Mouse (Mus musculus): ENCODE results near the gene Pparg.

Pparg gene

DNA sequence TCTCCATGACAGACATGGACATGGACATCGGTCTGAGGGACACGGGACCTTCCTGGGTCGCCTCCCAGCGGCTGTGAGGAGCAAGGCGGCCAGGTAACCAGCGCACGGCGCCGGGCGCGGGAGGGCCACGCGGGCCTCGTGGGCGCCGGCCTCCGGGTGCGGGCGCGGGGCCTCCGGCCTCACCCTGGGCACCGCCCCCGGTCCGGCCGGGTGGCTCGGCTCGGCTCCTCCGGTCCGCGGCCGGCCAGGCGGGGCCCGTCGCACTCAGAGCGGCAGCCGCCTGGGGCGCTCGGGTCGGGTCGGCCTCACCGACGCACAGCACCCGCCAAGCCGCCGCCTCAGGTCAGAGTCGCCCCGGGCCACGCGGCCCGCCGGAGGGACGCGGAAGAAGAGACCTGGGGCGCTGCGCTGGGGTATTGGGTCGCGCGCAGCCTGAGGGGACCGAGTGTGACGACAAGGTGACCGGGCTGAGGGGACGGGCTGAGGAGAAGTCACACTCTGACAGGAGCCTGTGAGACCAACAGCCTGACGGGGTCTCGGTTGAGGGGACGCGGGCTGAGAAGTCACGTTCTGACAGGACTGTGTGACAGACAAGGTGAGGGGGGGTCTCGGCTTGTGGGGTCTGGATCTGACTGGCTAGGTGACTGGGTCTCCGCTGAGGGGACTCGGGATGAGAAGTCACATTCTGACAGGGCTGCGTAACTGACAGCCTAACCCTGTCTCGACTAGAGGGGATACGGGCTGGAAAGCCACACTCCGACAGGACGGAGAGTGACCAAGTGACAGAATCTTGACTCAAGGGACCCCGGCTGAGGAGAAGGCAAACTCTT, at the start of gene Pparg:
Gene Pparg (plus strand): TSS at position 176 of the 830 bp plus-strand sequence.
- H3K36me3 ChIP-seq (ENCODE audit: control insufficient read depth, insufficient read depth, low read length, poor library complexity, severe bottlenecking), result no peaks in the 10 kb centered on the region
- H3K27me3 ChIP-seq (ENCODE audit: control insufficient read depth, insufficient read depth, low read length, poor library complexity, severe bottlenecking), result 0 out of 2 replicates have a peak, but pooled peaks cover 2% of the 10 kb centered on the region
- DNase-seq (ENCODE audit: low read depth, low spot score), result no peak

GRCm38 (mm10) chr6:115312780-115313179, 48.0 kb upstream of the Pparg start:
- H3K36me3 ChIP-seq (ENCODE audit: control insufficient read depth, insufficient read depth, low read length, poor library complexity, severe bottlenecking), result no peaks in the 10 kb centered on the region
- DNase-seq (ENCODE audit: low read depth, low spot score), result no peak
- H3K27me3 ChIP-seq (ENCODE audit: control insufficient read depth, insufficient read depth, low read length, poor library complexity, severe bottlenecking), result no peaks in the 10 kb centered on the region

DNA sequence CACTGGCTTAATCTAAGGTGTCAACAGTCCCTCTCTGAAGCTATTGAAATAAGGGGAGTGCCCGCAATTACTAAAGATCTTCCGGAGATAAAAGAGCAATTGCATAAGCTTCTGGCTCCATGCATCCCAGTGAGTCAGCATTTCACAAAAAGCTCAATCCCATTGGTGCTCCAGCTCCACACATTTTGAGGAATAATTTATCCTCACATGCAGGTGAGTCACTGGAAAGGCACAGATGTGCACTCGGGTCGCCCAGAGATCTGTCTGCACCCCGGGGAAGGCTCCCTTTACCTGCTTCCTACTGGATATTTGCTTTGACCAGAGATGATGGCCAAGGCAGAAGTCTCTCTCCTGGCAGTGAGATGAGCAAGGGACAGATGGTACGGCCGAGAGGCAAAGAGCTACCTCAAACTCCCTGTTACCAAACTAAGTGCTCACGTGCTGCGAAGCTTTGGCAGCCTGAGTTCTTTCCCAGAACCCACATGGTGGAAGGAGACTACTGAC, 47.5 kb upstream of the Pparg start:
- H3K27me3 ChIP-seq (ENCODE audit: control insufficient read depth, insufficient read depth, low read length, poor library complexity, severe bottlenecking), result no peaks in the 10 kb centered on the region
- no peak for DNase-seq (ENCODE audit: low read depth, low spot score)
- no peaks in the 10 kb centered on the region for H3K36me3 ChIP-seq (ENCODE audit: control insufficient read depth, insufficient read depth, low read length, poor library complexity, severe bottlenecking)

- no peak for DNase-seq (ENCODE audit: low read depth, low spot score)
- Histone ChIP-seq H3K27me3 (ENCODE audit: control insufficient read depth, insufficient read depth, low read length, poor library complexity, severe bottlenecking) (no peaks in the 10 kb centered on the region), H3K36me3 (ENCODE audit: control insufficient read depth, insufficient read depth, low read length, poor library complexity, severe bottlenecking) (no peaks in the 10 kb centered on the region)
Measured at GRCm38 (mm10) chr6:115313910-115314309, 46.8 kb upstream of the Pparg start.

DNA sequence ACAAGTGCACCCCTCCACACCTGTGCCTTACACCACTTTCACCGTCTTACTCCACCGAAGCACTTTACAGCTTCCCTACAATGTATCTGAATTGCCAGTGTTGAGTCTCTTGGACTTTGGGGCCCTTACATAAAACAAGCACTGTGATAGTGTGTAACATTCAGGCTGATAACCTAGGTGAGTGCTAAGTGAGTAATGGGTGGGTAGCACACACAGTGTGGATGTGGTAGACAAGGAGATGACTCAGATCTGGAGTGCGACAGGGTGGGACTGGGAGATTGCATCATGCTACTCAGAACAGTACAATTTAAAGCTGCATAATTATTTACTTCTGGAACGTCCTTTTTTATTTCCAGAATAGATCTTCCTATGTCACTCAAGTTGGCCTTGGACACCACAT, 45.0 kb upstream of the Pparg start:
- no peak for DNase-seq (ENCODE audit: low read depth, low spot score)
- Histone ChIP-seq H3K36me3 (ENCODE audit: control insufficient read depth, insufficient read depth, low read length, poor library complexity, severe bottlenecking) (no peaks in the 10 kb centered on the region), H3K27me3 (ENCODE audit: control insufficient read depth, insufficient read depth, low read length, poor library complexity, severe bottlenecking) (no peaks in the 10 kb centered on the region)

DNA sequence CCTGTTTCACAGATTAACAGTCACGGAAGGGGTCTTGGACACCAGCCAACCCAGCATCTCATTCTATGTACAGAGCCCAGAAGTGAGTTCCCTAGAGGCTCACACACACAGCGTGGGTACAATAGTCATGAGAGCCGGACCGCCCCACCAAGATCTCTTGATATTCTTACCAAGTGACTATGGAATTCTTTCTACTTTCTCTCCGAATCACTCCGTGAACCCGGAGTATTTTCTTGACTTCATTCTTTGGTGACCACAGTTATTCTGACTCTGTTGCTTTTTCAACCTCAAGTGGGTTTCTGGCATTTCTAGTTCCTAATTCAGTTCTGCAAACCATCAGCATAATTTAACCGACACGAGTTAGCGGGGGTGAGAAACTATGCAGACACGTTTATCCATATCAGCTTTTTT, 43.9 kb upstream of the Pparg start:
- Histone ChIP-seq H3K27me3 (ENCODE audit: control insufficient read depth, insufficient read depth, low read length, poor library complexity, severe bottlenecking) (no peaks in the 10 kb centered on the region), H3K36me3 (ENCODE audit: control insufficient read depth, insufficient read depth, low read length, poor library complexity, severe bottlenecking) (no peaks in the 10 kb centered on the region)
- no peak for DNase-seq (ENCODE audit: low read depth, low spot score)

DNA sequence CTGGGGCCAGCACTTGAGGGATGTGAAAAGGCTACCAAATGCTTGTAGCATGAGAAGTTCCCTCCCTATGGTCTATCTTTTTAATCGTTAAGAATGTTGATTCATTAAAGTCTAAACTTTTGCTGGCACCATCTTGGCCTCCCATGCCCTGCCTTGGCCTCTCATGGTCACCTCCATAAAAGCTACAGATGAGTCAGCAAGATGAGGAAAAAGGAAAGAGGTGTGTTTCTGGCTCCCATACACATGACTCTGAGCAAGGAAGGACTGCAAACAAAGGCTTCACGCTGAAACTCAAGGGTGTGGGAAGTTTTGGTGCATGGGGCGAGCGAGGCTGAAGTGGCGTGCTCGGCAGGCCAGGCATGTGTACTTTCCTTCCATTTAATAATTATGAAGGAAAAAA, 41.9 kb upstream of the Pparg start:
- DNase-seq (ENCODE audit: low read depth, low spot score), result no peak
- no peaks in the 10 kb centered on the region for H3K36me3 ChIP-seq (ENCODE audit: control insufficient read depth, insufficient read depth, low read length, poor library complexity, severe bottlenecking)
- H3K27me3 ChIP-seq (ENCODE audit: control insufficient read depth, insufficient read depth, low read length, poor library complexity, severe bottlenecking), result no peaks in the 10 kb centered on the region

GRCm38 (mm10) chr6:115319686-115320085, 41.1 kb upstream of the Pparg start:
- Histone ChIP-seq H3K36me3 (ENCODE audit: control insufficient read depth, insufficient read depth, low read length, poor library complexity, severe bottlenecking) (no peaks in the 10 kb centered on the region), H3K27me3 (ENCODE audit: control insufficient read depth, insufficient read depth, low read length, poor library complexity, severe bottlenecking) (no peaks in the 10 kb centered on the region)
- no peak for DNase-seq (ENCODE audit: low read depth, low spot score)

DNA sequence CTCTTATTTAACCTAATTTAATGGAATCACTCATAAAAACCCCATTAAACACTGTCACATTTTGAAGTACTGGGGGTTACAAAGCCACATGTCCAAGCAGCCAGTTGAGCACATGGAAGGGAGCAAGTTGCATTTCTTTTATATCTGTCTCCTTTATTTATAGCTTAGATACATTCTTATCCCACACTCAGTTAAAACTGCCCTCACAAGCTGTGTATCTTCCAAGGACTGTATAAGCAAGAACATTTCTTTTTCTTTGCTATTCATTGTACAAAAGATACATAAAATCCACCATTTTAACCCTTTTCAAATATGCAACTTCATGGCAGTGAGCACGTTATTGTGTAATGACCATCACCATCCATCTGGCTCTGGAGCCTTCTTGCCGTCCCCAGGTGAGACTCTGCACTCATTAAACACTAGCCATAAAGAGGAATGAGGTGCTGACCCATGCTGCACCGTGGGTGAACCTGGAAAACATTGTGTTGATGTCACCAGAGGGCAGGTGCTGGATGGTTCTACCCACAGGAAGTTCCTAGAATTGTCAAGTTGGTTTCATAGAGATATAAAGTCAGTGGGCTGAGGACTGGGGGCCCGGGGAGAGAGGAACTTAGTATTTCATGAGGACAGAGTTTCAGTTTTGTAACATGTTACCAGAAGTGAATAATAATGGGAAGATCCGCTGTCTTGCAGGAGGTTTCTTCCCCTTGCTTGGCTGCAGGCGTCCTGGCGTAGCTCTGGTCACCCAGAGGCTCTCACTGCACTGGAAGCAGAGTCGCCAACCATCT, 39.6 kb upstream of the Pparg start:
- Histone ChIP-seq H3K27me3 (ENCODE audit: control insufficient read depth, insufficient read depth, low read length, poor library complexity, severe bottlenecking) (no peaks in the 10 kb centered on the region), H3K36me3 (ENCODE audit: control insufficient read depth, insufficient read depth, low read length, poor library complexity, severe bottlenecking) (no peaks in the 10 kb centered on the region)
- DNase-seq (ENCODE audit: low read depth, low spot score), result no peak

- no peak for DNase-seq (ENCODE audit: low read depth, low spot score)
- no peaks in the 10 kb centered on the region for H3K27me3 ChIP-seq (ENCODE audit: control insufficient read depth, insufficient read depth, low read length, poor library complexity, severe bottlenecking)
- no peaks in the 10 kb centered on the region for H3K36me3 ChIP-seq (ENCODE audit: control insufficient read depth, insufficient read depth, low read length, poor library complexity, severe bottlenecking)
Measured at GRCm38 (mm10) chr6:115321883-115322351, 38.8 kb upstream of the Pparg start.

- no peak for DNase-seq (ENCODE audit: low read depth, low spot score)
- no peaks in the 10 kb centered on the region for H3K36me3 ChIP-seq (ENCODE audit: control insufficient read depth, insufficient read depth, low read length, poor library complexity, severe bottlenecking)
- H3K27me3 ChIP-seq (ENCODE audit: control insufficient read depth, insufficient read depth, low read length, poor library complexity, severe bottlenecking), result no peaks in the 10 kb centered on the region
Measured at GRCm38 (mm10) chr6:115322956-115323355, 37.8 kb upstream of the Pparg start.

DNA sequence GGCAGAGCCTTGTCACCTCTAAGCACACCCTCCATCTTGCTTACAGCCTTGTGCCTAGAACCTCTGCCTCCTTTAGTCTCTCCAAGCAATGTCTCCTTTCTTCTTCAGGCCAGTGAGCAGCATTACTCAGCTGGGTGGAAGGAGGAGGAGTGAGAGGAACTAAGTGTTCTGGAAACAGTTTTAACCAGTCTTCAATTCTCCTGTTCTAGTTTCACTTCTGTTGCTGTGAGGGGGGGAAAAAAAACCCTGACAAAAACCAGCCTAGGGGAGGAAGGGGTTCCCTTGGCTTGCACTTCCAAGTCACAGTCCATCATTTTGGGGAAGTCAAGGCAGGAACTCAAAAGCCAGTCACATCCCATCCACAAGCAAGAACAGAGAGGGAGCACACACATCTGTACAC, 29.8 kb upstream of the Pparg start:
- no peaks in the 10 kb centered on the region for H3K27me3 ChIP-seq (ENCODE audit: control insufficient read depth, insufficient read depth, low read length, poor library complexity, severe bottlenecking)
- H3K36me3 ChIP-seq (ENCODE audit: control insufficient read depth, insufficient read depth, low read length, poor library complexity, severe bottlenecking), result no peaks in the 10 kb centered on the region
- peak; percentile 1 for DNase-seq (ENCODE audit: low read depth, low spot score)

DNA sequence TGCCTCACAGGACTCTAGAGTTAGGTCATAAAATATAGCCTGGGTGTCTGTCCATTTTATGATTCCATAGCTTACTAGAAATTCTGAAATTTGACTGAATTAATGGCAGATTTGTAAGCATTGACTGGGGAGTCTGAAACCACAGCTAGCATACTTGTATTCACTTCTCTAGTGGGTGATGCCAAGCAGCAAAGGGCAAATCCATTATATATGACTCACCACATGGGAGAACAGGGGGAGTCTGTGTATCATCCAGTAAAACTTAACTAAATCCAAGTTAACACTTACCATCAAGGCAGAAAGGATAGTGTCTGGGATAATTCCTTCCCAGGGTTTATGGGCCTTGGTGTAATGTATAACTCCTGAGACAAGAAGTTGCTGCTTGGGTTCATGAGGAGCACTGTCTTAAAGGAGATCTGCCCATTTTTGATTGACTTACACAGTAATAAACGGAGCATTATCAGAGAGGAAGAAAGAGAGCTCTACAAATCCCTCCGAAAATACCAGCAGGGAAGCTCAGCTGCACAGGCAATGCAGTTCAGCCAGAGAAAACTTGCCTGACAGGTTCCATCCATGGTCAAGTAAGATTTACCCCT, 27.6 kb upstream of the Pparg start:
- DNase-seq (ENCODE audit: low read depth, low spot score), result no peak
- Histone ChIP-seq H3K36me3 (ENCODE audit: control insufficient read depth, insufficient read depth, low read length, poor library complexity, severe bottlenecking) (no peaks in the 10 kb centered on the region), H3K27me3 (ENCODE audit: control insufficient read depth, insufficient read depth, low read length, poor library complexity, severe bottlenecking) (no peaks in the 10 kb centered on the region)

DNA sequence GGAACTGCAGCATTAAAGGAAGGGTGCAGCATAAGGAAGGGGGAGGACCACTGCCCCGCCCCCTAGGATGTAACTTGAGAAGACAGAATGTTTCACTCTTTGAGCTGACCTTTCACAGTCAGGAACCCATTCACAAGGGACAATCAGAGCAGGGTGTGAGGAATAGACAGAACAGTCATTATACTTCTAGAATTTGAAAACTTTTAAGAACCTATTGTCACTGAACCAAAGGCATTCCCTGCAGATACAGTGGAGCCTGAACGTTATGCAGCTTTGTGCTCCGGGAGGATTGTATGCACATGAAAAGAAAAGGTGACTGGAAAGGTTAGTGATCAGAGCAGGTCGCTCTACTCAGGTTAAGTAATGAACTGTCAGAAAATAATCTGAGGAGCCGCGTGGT, 25.2 kb upstream of the Pparg start:
- Histone ChIP-seq H3K27me3 (ENCODE audit: control insufficient read depth, insufficient read depth, low read length, poor library complexity, severe bottlenecking) (no peaks in the 10 kb centered on the region), H3K36me3 (ENCODE audit: control insufficient read depth, insufficient read depth, low read length, poor library complexity, severe bottlenecking) (no peaks in the 10 kb centered on the region)
- DNase-seq (ENCODE audit: low read depth, low spot score), result no peak

- H3K27me3 ChIP-seq (ENCODE audit: control insufficient read depth, insufficient read depth, low read length, poor library complexity, severe bottlenecking), result no peaks in the 10 kb centered on the region
- DNase-seq (ENCODE audit: low read depth, low spot score), result no peak
- H3K36me3 ChIP-seq (ENCODE audit: control insufficient read depth, insufficient read depth, low read length, poor library complexity, severe bottlenecking), result no peaks in the 10 kb centered on the region
Measured at GRCm38 (mm10) chr6:115340084-115340483, 20.7 kb upstream of the Pparg start.
